Mouse (Mus musculus): ENCODE measurements at regions not wholly inside any gene's neighbourhood (a gene's known extent, or its start where the extent isn't known, plus 50 kb on each side); places are given as distances from the start of the nearest gene placed in this dataset.

GRCm38 (mm10) chr1:56387086-56387485, 250.1 kb downstream of the Hsfy2 start:
- TF ChIP-seq POLR2A (IDR thresholded peaks at IDR 0.05; ENCODE audit: insufficient read depth, low read depth, low read length) (no peak), CTCF (IDR thresholded peaks at IDR 0.05; ENCODE audit: insufficient read depth, low read depth, low read length) (no peak)
